Mouse (Mus musculus): ENCODE data around the gene Lrfn3.
A peak's percentile ranks its signal among the peaks of the same experiment; 100 is the strongest.

- TF ChIP-seq CTCF (IDR thresholded peaks at IDR 0.05; ENCODE audit: extremely low read depth, insufficient read depth, low read length) (no peak), POLR2A (IDR thresholded peaks at IDR 0.05; ENCODE audit: extremely low read depth, insufficient read depth, low read length) (peak; percentile 91)
These were observed 40.9 kb downstream of the Lrfn3 start, which contains the start of gene E130208F15Rik for GRCm38 (mm10) chr7:30321539-30322284.
